Mouse (Mus musculus) limb, embryonic 14.5 days (tissue): Measurements from ENCODE around the gene Tnp2. TPM values are rescaled to one million over a fixed set of nuclear protein-coding genes. Genes with fewer than 3 reads are reported as not detected.

Experiments used
- ATAC-seq: fragments of 200-750 bp; cut with Nextera tagmentation; 2 replicates; pipeline ENCODE4 v1.8.0; 2017; ENCODE audit warnings: low read depth, moderate number of reproducible peaks, moderate TSS enrichment; ENCODE audit not compliant: low FRiP score
- DNase-seq: peaks from one replicate; pipeline ENCODE4 v3.0.0-alpha.2; 2015; ENCODE audit warnings: low spot score
- H3K27ac ChIP-seq: fragments of 300-500 bp; sonication (generic); replicated peaks from 2 replicates; pipeline ENCODE4 v1.5.1; 2014; ENCODE audit warnings: low read depth, mild to moderate bottlenecking, low read length, moderate library complexity, mixed read lengths
- H3K27me3 ChIP-seq: fragments of 300-500 bp; sonication (generic); 2 replicates; pipeline ENCODE4 v1.6.1; 2014; ENCODE audit warnings: low read length, mixed read lengths; ENCODE audit not compliant: control insufficient read depth, insufficient read depth
- H3K36me3 ChIP-seq: fragments of 300-500 bp; sonication (generic); 2 replicates; pipeline ENCODE4 v1.6.1; 2014; ENCODE audit warnings: mild to moderate bottlenecking, low read length, moderate library complexity, mixed read lengths; ENCODE audit not compliant: control insufficient read depth, insufficient read depth
- H3K4me1 ChIP-seq: fragments of 300-500 bp; sonication (generic); 2 replicates; pipeline ENCODE4 v1.6.1; 2014; ENCODE audit warnings: antibody characterized with exemption, low read length, mixed read lengths; ENCODE audit not compliant: control insufficient read depth, insufficient read depth
- H3K4me2 ChIP-seq: fragments of 300-500 bp; sonication (generic); replicated peaks from 2 replicates; pipeline ENCODE4 v1.6.1; 2014; ENCODE audit warnings: low read depth, mild to moderate bottlenecking, low read length, moderate library complexity; ENCODE audit not compliant: severe bottlenecking
- H3K4me3 ChIP-seq: fragments of 300-500 bp; sonication (generic); replicated peaks from 2 replicates; pipeline ENCODE4 v1.5.1; 2014; ENCODE audit warnings: low read length
- H3K9ac ChIP-seq: fragments of 300-500 bp; sonication (generic); 2 replicates; pipeline ENCODE4 v1.6.1; 2014; ENCODE audit warnings: mild to moderate bottlenecking, low read depth, low read length, moderate library complexity; ENCODE audit not compliant: severe bottlenecking
- H3K9me3 ChIP-seq: fragments of 300-500 bp; sonication (generic); 2 replicates; pipeline ENCODE4 v1.6.1; 2016; ENCODE audit warnings: low read length; ENCODE audit not compliant: control insufficient read depth
- POLR2A ChIP-seq: fragments of 200-500 bp; IDR thresholded peaks from 2 replicates; pipeline ENCODE4 v1.8.0; 2012; ENCODE audit warnings: inconsistent platforms, mild to moderate bottlenecking, moderate library complexity, borderline replicate concordance; ENCODE audit not compliant: insufficient read depth, insufficient read length; ENCODE audit errors: extremely low read depth
- WGBS: fragments of 180-500 bp; shearing (Covaris S2); extraction: QIAGEN DNeasy Blood & Tissue Kit; methylation state at CpG from one replicate; pipeline ENCODE4 v1.1.7; 2014; 5-methylcytosine and 5-hydroxymethylcytosine counted together
- polyA plus RNA-seq, 2 experiments: library from polyadenylated mRNA; depleted of rRNA in 1 of 2; stranded (reverse) in 1 of 2; unstranded in 1 of 2; fragments of >200 nt; fragmentation: Nextera tagmentation in 1 of 2; extraction: Ambion mirVana in 1 of 2; gene quantifications; 2 replicates each; pipeline versions ENCODE4 v1.2.1 to v1.2.3; 2012 to 2014

The Tnp2 gene
- polyA plus RNA-seq, 2 experiments: not detected

DNA sequence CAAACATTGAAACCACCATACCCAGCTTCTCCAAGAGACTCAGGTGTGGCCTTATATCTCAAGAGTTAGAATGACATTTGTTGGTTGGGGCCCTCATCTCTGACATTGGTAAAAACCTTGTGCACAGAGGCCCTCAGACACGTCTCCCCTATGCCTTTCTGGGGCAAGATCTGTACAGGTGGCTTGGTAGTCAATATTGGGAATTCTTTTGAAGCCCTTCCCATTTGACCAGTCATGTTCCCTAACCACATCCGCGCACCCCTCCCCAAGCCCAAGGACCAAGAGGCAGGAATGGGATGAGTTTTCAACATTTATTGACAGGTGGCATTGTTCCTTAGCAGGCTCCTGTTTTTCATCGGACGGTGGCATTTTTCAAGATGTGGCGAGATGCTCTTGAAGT lies 7.6 kb upstream of the Tnp2 start, which contains the start of gene Prm2:
Gene Prm2 (minus strand): TSS at position 101 of the 400 bp plus-strand sequence.
- ATAC-seq: no peak
- no peak for DNase-seq
- 86% methylated on average over 6 of the region's 6 CpGs for WGBS
- Histone ChIP-seq H3K4me3 (no peak within 1 kb of the TSS), H3K4me1 (no peaks in the 10 kb centered on the region), H3K4me2 (no peak within 1 kb of the TSS), H3K36me3 (no peaks in the 10 kb centered on the region), H3K9ac (no peak within 1 kb of the TSS), H3K27ac (no peak within 1 kb of the TSS), H3K9me3 (no peaks in the 10 kb centered on the region), H3K27me3 (peaks cover 17% of the 10 kb centered on the region; the same call in 1 of the 2 replicates)
- TF ChIP-seq POLR2A: no peak

- ATAC-seq (no peak), DNase-seq (no peak)
- Histone ChIP-seq H3K4me1 (peaks cover 6% of the 10 kb centered on the region; the same call in 1 of the 2 replicates), H3K4me3 (no peak within 1 kb of the TSS), H3K27me3 (0 out of 2 replicates have a peak, but pooled peaks cover 2% of the 10 kb centered on the region), H3K36me3 (no peaks in the 10 kb centered on the region), H3K9me3 (no peaks in the 10 kb centered on the region), H3K9ac (no peak within 1 kb of the TSS), H3K27ac (no peak within 1 kb of the TSS), H3K4me2 (no peak within 1 kb of the TSS)
- no peak for TF ChIP-seq POLR2A
- 64% methylated on average over 9 of the region's 9 CpGs for WGBS
Measured at GRCm38 (mm10) chr16:10790702-10791101, 2.2 kb upstream of the Tnp2 start, which contains the start of gene Prm3. Gene Prm3 (minus strand): TSS chr16:10790914.

- H3K27me3 ChIP-seq: no peaks in the 10 kb centered on the region
- 55% methylated on average over 4 of the region's 4 CpGs for WGBS
- H3K36me3 ChIP-seq: no peaks in the 10 kb centered on the region
- H3K9ac ChIP-seq: no peak overlapping the region
- no peak for ATAC-seq
- no peak for TF ChIP-seq POLR2A
- peaks cover 6% of the 10 kb centered on the region; the same call in 1 of the 2 replicates for H3K4me1 ChIP-seq
- H3K4me3 ChIP-seq: no peak overlapping the region
- no peak overlapping the region for H3K4me2 ChIP-seq
- no peak for DNase-seq
- H3K9me3 ChIP-seq: no peaks in the 10 kb centered on the region
- H3K27ac ChIP-seq: no peak overlapping the region
Measured at GRCm38 (mm10) chr16:10788866-10789265, 406 bp upstream of the Tnp2 start.

DNA sequence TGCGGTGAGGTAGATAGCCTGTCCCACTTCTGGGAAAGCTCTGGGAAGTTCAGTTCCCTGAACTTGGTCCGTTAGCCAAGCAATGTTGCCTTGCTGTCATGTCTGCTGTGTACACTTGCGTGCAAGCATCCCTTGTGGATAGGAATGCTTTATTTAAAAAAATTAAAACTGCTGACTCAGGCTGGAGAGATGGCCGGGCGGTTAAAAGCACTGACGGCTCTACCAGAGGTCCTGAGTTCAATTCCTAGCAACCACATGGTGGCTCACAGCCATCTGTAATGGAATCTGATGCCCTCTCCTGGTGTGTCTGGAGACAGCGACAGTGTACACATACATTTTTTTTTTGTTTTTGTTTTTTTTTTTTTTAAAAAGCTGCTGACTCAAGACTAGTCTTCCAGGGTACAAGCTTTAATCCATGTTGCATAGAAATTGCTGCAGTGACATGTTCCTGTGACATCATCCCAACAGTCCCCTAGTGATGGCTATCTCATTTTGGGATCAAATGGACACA lies 857 bp downstream of the Tnp2 start:
- H3K27ac ChIP-seq: 0 out of 2 replicates have a peak overlapping the region, but pooled peaks have one; percentile 19
- 75% methylated on average over 7 of the region's 7 CpGs for whole genome bisulfite sequencing
- H3K4me1 ChIP-seq: peaks cover 16% of the 10 kb centered on the region
- H3K4me2 ChIP-seq: no peak overlapping the region
- H3K9me3 ChIP-seq: no peaks in the 10 kb centered on the region
- no peak overlapping the region for H3K9ac ChIP-seq
- no peaks in the 10 kb centered on the region for H3K27me3 ChIP-seq
- no peak for ATAC-seq
- H3K4me3 ChIP-seq: no peak overlapping the region
- DNase-seq: no peak
- H3K36me3 ChIP-seq: peaks cover 8% of the 10 kb centered on the region
- no peak for TF ChIP-seq POLR2A

DNA sequence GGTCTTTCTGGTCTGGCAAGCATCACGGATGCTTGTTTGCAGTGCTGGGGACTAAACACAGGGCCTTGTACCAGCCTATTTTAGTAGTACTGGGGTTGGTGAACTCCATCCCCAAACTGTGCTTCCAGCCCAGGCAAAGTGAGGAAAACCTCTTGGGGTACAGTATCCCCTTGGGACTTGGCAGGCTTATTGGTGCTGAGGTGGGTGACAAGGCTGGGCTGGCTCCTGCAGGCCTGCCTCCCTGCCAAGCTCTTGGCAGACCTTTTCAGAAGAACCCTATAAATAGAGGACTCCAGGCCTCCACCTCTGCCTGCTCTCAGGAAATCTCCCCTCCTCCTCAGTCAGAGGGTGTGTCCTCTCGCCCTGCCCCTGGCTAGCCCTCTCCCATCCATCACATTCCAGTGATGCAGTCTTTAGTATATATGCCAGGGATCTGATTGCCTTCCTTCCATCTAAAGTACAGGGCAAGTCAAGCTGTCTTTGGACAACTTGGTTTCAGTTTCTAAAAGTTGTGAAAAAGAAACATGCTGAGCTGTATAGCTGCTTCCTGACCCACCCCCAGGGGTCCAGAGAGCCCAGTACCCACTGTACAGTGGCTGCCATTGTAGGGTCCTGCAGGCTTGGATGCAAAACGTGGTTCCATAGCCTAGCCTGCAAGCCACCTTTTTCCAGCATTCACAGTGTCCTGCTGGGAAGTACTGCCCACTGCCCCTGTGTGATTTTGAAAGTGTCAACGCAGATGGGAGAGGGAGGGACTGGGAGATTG lies 1.5 kb downstream of the Tnp2 start:
- H3K27me3 ChIP-seq: no peaks in the 10 kb centered on the region
- no peaks in the 10 kb centered on the region for H3K9me3 ChIP-seq
- peak overlapping the region; percentile 89 for H3K4me2 ChIP-seq
- 56% methylated on average over 4 of the region's 4 CpGs for WGBS
- H3K4me1 ChIP-seq: peaks cover 22% of the 10 kb centered on the region
- H3K9ac ChIP-seq: no peak overlapping the region
- peak overlapping the region; percentile 96 for H3K27ac ChIP-seq
- TF ChIP-seq POLR2A: no peak
- H3K36me3 ChIP-seq: peaks cover 12% of the 10 kb centered on the region
- ATAC-seq: no peak
- no peak for DNase-seq
- H3K4me3 ChIP-seq: no peak overlapping the region
